Mouse (Mus musculus) liver, postnatal 0 days (tissue): ENCODE results near the gene Mgmt. TPM values are rescaled to one million over a fixed set of nuclear protein-coding genes. Genes with fewer than 3 reads are reported as not detected.

Experiments used
- ATAC-seq: fragments of 200-750 bp; cut with Nextera tagmentation; 2 replicates; pipeline ENCODE4 v1.8.0; 2017; ENCODE audit warnings: mild to moderate bottlenecking, moderate library complexity
- DNase-seq: peaks from one replicate; pipeline ENCODE4 v3.0.0-alpha.2; 2016
- H3K27ac ChIP-seq: fragments of 300-500 bp; sonication (generic); 2 replicates; pipeline ENCODE4 v1.5.1; 2014; ENCODE audit warnings: antibody characterized with exemption, moderate library complexity, mild to moderate bottlenecking, low read depth
- H3K27me3 ChIP-seq: fragments of 300-500 bp; sonication (generic); 2 replicates; pipeline ENCODE4 v1.6.1; 2014; ENCODE audit warnings: low read length, control low read depth, mixed read lengths; ENCODE audit not compliant: insufficient read depth
- H3K36me3 ChIP-seq: fragments of 300-500 bp; sonication (generic); replicated peaks from 2 replicates; pipeline ENCODE4 v1.6.1; 2014; ENCODE audit warnings: mild to moderate bottlenecking, control low read depth, low read length, moderate library complexity, mixed read lengths; ENCODE audit not compliant: insufficient read depth
- H3K4me1 ChIP-seq: fragments of 300-500 bp; sonication (generic); 2 replicates; pipeline ENCODE4 v1.6.1; 2014; ENCODE audit warnings: antibody characterized with exemption, mild to moderate bottlenecking, control low read depth; ENCODE audit not compliant: insufficient read depth
- H3K4me2 ChIP-seq: fragments of 300-500 bp; sonication (generic); 2 replicates; pipeline ENCODE4 v1.6.1; 2014; ENCODE audit warnings: low read depth, mild to moderate bottlenecking, low read length, moderate library complexity, mixed read lengths
- H3K4me3 ChIP-seq: fragments of 300-500 bp; sonication (generic); 2 replicates; pipeline ENCODE4 v1.5.1; 2014; ENCODE audit warnings: low read depth, low read length
- H3K9ac ChIP-seq: fragments of 300-500 bp; sonication (generic); replicated peaks from 2 replicates; pipeline ENCODE4 v1.6.1; 2014; ENCODE audit warnings: mild to moderate bottlenecking, moderate library complexity
- H3K9me3 ChIP-seq: fragments of 300-500 bp; sonication (generic); 2 replicates; pipeline ENCODE4 v1.6.1; 2016; ENCODE audit warnings: mild to moderate bottlenecking, control low read depth, low read length, mixed read lengths
- CTCF ChIP-seq: sonication (generic); IDR thresholded peaks from 2 replicates; pipeline ENCODE4 v1.5.1; 2016; ENCODE audit warnings: antibody characterized with exemption, low read depth
- EP300 ChIP-seq: IDR thresholded peaks from 2 replicates; pipeline ENCODE4 v1.6.1; 2016; ENCODE audit warnings: antibody characterized with exemption, low read depth, mild to moderate bottlenecking
- WGBS: fragments of 180-500 bp; shearing (Covaris S2); extraction: QIAGEN DNeasy Blood & Tissue Kit; methylation state at CpG from one replicate; pipeline ENCODE4 v1.1.7; 2014; ENCODE audit not compliant: insufficient replicate concordance; 5-methylcytosine and 5-hydroxymethylcytosine counted together
- polyA plus RNA-seq: library from polyadenylated mRNA; unstranded; fragments of >200 nt; fragmentation: Nextera tagmentation; extraction: Ambion mirVana; gene quantifications from 2 replicates; pipeline ENCODE4 v1.2.1, GENCODE M21; 2015

Gene Mgmt
- polyA plus RNA-seq, 1 experiment from 2014 or later = 3.0 TPM

- no peak overlapping the region for H3K9ac ChIP-seq
- H3K36me3 ChIP-seq = no peaks in the 10 kb centered on the region
- ATAC-seq = no peak
- H3K4me2 ChIP-seq = no peak overlapping the region
- DNase-seq = no peak
- no peak for TF ChIP-seq CTCF
- no peak for TF ChIP-seq EP300
- 72% methylated on average over 4 of the region's 4 CpGs for WGBS
- H3K4me3 ChIP-seq = no peak overlapping the region
- no peaks in the 10 kb centered on the region for H3K27me3 ChIP-seq
- H3K27ac ChIP-seq = no peak overlapping the region
- no peaks in the 10 kb centered on the region for H3K9me3 ChIP-seq
- H3K4me1 ChIP-seq = no peaks in the 10 kb centered on the region
These were observed 27.9 kb upstream of the Mgmt start for GRCm38 (mm10) chr7:136866535-136866934.

GRCm38 (mm10) chr7:136871535-136871934, 22.9 kb upstream of the Mgmt start:
- H3K9ac ChIP-seq = no peak overlapping the region
- no peaks in the 10 kb centered on the region for H3K36me3 ChIP-seq
- no peak overlapping the region for H3K4me3 ChIP-seq
- H3K27ac ChIP-seq = no peak overlapping the region
- no peaks in the 10 kb centered on the region for H3K9me3 ChIP-seq
- no peaks in the 10 kb centered on the region for H3K4me1 ChIP-seq
- no peak overlapping the region for H3K4me2 ChIP-seq
- DNase-seq = no peak
- no peak for TF ChIP-seq CTCF
- no peak for TF ChIP-seq EP300
- H3K27me3 ChIP-seq = 0 out of 2 replicates have a peak, but pooled peaks cover 4% of the 10 kb centered on the region
- ATAC-seq = no peak
- 74% methylated on average over 11 of the region's 11 CpGs for WGBS

- TF ChIP-seq EP300 (no peak), CTCF (no peak)
- no peaks in the 10 kb centered on the region for H3K9me3 ChIP-seq
- no peaks in the 10 kb centered on the region for H3K4me1 ChIP-seq
- no peak overlapping the region for H3K9ac ChIP-seq
- DNase-seq = no peak
- H3K4me3 ChIP-seq = no peak overlapping the region
- H3K4me2 ChIP-seq = no peak overlapping the region
- no peak overlapping the region for H3K27ac ChIP-seq
- no peaks in the 10 kb centered on the region for H3K36me3 ChIP-seq
- no peak for ATAC-seq
- H3K27me3 ChIP-seq = 0 out of 2 replicates have a peak, but pooled peaks cover 4% of the 10 kb centered on the region
- 39% methylated on average over 8 of the region's 8 CpGs for WGBS
These were observed 22.4 kb upstream of the Mgmt start for GRCm38 (mm10) chr7:136872059-136872458.

GRCm38 (mm10) chr7:136874396-136874795, 20.0 kb upstream of the Mgmt start:
- 37% methylated on average over 1 of the region's 1 CpGs for WGBS

GRCm38 (mm10) chr7:136880386-136880785, 14.0 kb upstream of the Mgmt start:
- ATAC-seq = no peak
- no peaks in the 10 kb centered on the region for H3K36me3 ChIP-seq
- H3K9ac ChIP-seq = no peak overlapping the region
- H3K4me3 ChIP-seq = no peak overlapping the region
- H3K9me3 ChIP-seq = no peaks in the 10 kb centered on the region
- no peaks in the 10 kb centered on the region for H3K27me3 ChIP-seq
- no peak for DNase-seq
- TF ChIP-seq EP300 = no peak
- TF ChIP-seq CTCF = no peak
- no peak overlapping the region for H3K4me2 ChIP-seq
- 73% methylated on average over 4 of the region's 4 CpGs for WGBS
- no peaks in the 10 kb centered on the region for H3K4me1 ChIP-seq
- no peak overlapping the region for H3K27ac ChIP-seq

More at GRCm38 (mm10) chr7:136874396-136874795, 20.0 kb upstream of the Mgmt start:
- TF ChIP-seq EP300 = no peak
- TF ChIP-seq CTCF = no peak
- no peak for DNase-seq
- Histone ChIP-seq H3K27ac (no peak overlapping the region), H3K4me2 (no peak overlapping the region), H3K27me3 (0 out of 2 replicates have a peak, but pooled peaks cover 4% of the 10 kb centered on the region), H3K4me1 (no peaks in the 10 kb centered on the region), H3K4me3 (no peak overlapping the region), H3K9me3 (no peaks in the 10 kb centered on the region), H3K36me3 (no peaks in the 10 kb centered on the region), H3K9ac (no peak overlapping the region)
- ATAC-seq = no peak

- no peaks in the 10 kb centered on the region for H3K4me1 ChIP-seq
- no peak overlapping the region for H3K4me2 ChIP-seq
- DNase-seq = no peak
- no peak overlapping the region for H3K4me3 ChIP-seq
- no peak for ATAC-seq
- H3K9me3 ChIP-seq = no peaks in the 10 kb centered on the region
- H3K27me3 ChIP-seq = no peaks in the 10 kb centered on the region
- no peak overlapping the region for H3K27ac ChIP-seq
- WGBS = 76% methylated on average over 6 of the region's 6 CpGs
- no peak overlapping the region for H3K9ac ChIP-seq
- H3K36me3 ChIP-seq = no peaks in the 10 kb centered on the region
- TF ChIP-seq CTCF = no peak
- no peak for TF ChIP-seq EP300
These were observed 6.3 kb upstream of the Mgmt start for GRCm38 (mm10) chr7:136888161-136888560.

GRCm38 (mm10) chr7:136895356-136895755, 942 bp downstream of the Mgmt start:
- TF ChIP-seq EP300 (no peak), CTCF (no peak)
- Histone ChIP-seq H3K27ac (no peak overlapping the region), H3K4me1 (peaks cover 10% of the 10 kb centered on the region), H3K9ac (no peak overlapping the region; the same call in 1 of the 2 replicates), H3K27me3 (no peaks in the 10 kb centered on the region), H3K4me3 (no peak overlapping the region), H3K4me2 (peak overlapping the region; percentile 76; the same call in 1 of the 2 replicates), H3K36me3 (no peaks in the 10 kb centered on the region), H3K9me3 (no peaks in the 10 kb centered on the region)
- ATAC-seq = no peak
- no peak for DNase-seq
- WGBS = 81% methylated on average over 1 of the region's 1 CpGs
